Mouse (Mus musculus): ENCODE data around the gene Tm4sf5.

- TF ChIP-seq CTCF (IDR thresholded peaks at IDR 0.05; ENCODE audit: control insufficient read depth, insufficient read depth, insufficient read length), result no peak
- no peak for TF ChIP-seq USF1 (IDR thresholded peaks at IDR 0.05; ENCODE audit: low read depth)
- no peak for TF ChIP-seq CEBPB (IDR thresholded peaks at IDR 0.05; ENCODE audit: low read depth)
- TF ChIP-seq MAX (IDR thresholded peaks at IDR 0.05), result no peak
- no peak for TF ChIP-seq FOSL1 (IDR thresholded peaks at IDR 0.05; ENCODE audit: insufficient read depth, low read length, poor library complexity, severe bottlenecking)
These were observed 13.4 kb downstream of the Tm4sf5 start for GRCm38 (mm10) chr11:70518436-70518835.

Data from C2C12 (cell line).